Mouse (Mus musculus) lung, postnatal 0 days (tissue): ENCODE data around the gene Fgf13. TPM values are rescaled to one million over a fixed set of nuclear protein-coding genes. Genes with fewer than 3 reads are reported as not detected.

Source experiments
- ATAC-seq: fragments of 200-750 bp; cut with Nextera tagmentation; 2 replicates; pipeline ENCODE4 v1.8.0; 2017; ENCODE audit warnings: moderate library complexity
- DNase-seq: peaks from one replicate; pipeline ENCODE4 v3.0.0-alpha.2; 2016; ENCODE audit warnings: low spot score
- H3K27ac ChIP-seq: fragments of 300-500 bp; sonication (generic); 2 replicates; pipeline ENCODE4 v1.5.1; 2014; ENCODE audit warnings: antibody characterized with exemption, mild to moderate bottlenecking, low read length, mixed read lengths
- H3K27me3 ChIP-seq: fragments of 300-500 bp; sonication (generic); replicated peaks from 2 replicates; pipeline ENCODE4 v1.6.1; 2014; ENCODE audit warnings: low read length, mixed read lengths; ENCODE audit not compliant: insufficient read depth
- H3K36me3 ChIP-seq: fragments of 300-500 bp; sonication (generic); 2 replicates; pipeline ENCODE4 v1.6.1; 2014; ENCODE audit warnings: low read length, mixed read lengths; ENCODE audit not compliant: insufficient read depth
- H3K4me1 ChIP-seq: fragments of 300-500 bp; sonication (generic); 2 replicates; pipeline ENCODE4 v1.6.1; 2014; ENCODE audit warnings: antibody characterized with exemption, low read depth, low read length, mixed read lengths; ENCODE audit not compliant: insufficient read depth
- H3K4me2 ChIP-seq: fragments of 300-500 bp; sonication (generic); replicated peaks from 2 replicates; pipeline ENCODE4 v1.6.1; 2014; ENCODE audit warnings: low read depth, mild to moderate bottlenecking, low read length, moderate library complexity, mixed read lengths
- H3K4me3 ChIP-seq: fragments of 300-500 bp; sonication (generic); 2 replicates; pipeline ENCODE4 v1.5.1; 2014; ENCODE audit warnings: low read depth, low read length
- H3K9ac ChIP-seq: fragments of 300-500 bp; sonication (generic); replicated peaks from 2 replicates; pipeline ENCODE4 v1.6.1; 2014; ENCODE audit warnings: low read depth, mild to moderate bottlenecking
- H3K9me3 ChIP-seq: fragments of 300-500 bp; sonication (generic); 2 replicates; pipeline ENCODE4 v1.6.1; 2016; ENCODE audit warnings: low read length, mixed read lengths
- CTCF ChIP-seq: IDR thresholded peaks from 2 replicates; pipeline ENCODE4 v1.5.1; 2016; ENCODE audit warnings: antibody characterized with exemption, mild to moderate bottlenecking
- EP300 ChIP-seq: IDR thresholded peaks from 2 replicates; pipeline ENCODE4 v1.6.1; 2016; ENCODE audit warnings: antibody characterized with exemption, mild to moderate bottlenecking, control low read depth
- WGBS: fragments of 180-500 bp; shearing (Covaris S2); extraction: QIAGEN DNeasy Blood & Tissue Kit; methylation state at CpG from one replicate; pipeline ENCODE4 v1.1.7; 2014; 5-methylcytosine and 5-hydroxymethylcytosine counted together
- polyA plus RNA-seq: library from polyadenylated mRNA; unstranded; fragments of >200 nt; fragmentation: Nextera tagmentation; extraction: Ambion mirVana; gene quantifications from 2 replicates; pipeline ENCODE4 v1.2.1, GENCODE M21; 2015

Fgf13 gene
- polyA plus RNA-seq, 1 experiment from 2014 or later = 0.79 TPM

- Histone ChIP-seq H3K4me3 (no peak overlapping the region), H3K9me3 (no peaks in the 10 kb centered on the region), H3K4me1 (no peaks in the 10 kb centered on the region), H3K9ac (no peak overlapping the region), H3K27me3 (no peaks in the 10 kb centered on the region), H3K27ac (no peak overlapping the region), H3K36me3 (no peaks in the 10 kb centered on the region), H3K4me2 (no peak overlapping the region)
- ATAC-seq (no peak), DNase-seq (no peak)
- TF ChIP-seq EP300 (no peak), CTCF (no peak)
- 73% methylated on average over 3 of the region's 3 CpGs for WGBS
Measured at GRCm38 (mm10) chrX:59290916-59291411, 276.9 kb downstream of the Fgf13 start.

GRCm38 (mm10) chrX:59251576-59251975 is 316.3 kb downstream of the Fgf13 start:
- no peak for TF ChIP-seq CTCF
- TF ChIP-seq EP300 = no peak
- H3K4me3 ChIP-seq = no peak overlapping the region
- no peaks in the 10 kb centered on the region for H3K9me3 ChIP-seq
- H3K9ac ChIP-seq = no peak overlapping the region
- H3K27me3 ChIP-seq = no peaks in the 10 kb centered on the region
- H3K4me2 ChIP-seq = no peak overlapping the region
- no peaks in the 10 kb centered on the region for H3K4me1 ChIP-seq
- ATAC-seq (no peak), DNase-seq (no peak)
- H3K36me3 ChIP-seq = no peaks in the 10 kb centered on the region
- H3K27ac ChIP-seq = no peak overlapping the region

- no peak overlapping the region for H3K4me3 ChIP-seq
- no peaks in the 10 kb centered on the region for H3K9me3 ChIP-seq
- H3K36me3 ChIP-seq = no peaks in the 10 kb centered on the region
- no peak for DNase-seq
- no peak overlapping the region for H3K9ac ChIP-seq
- TF ChIP-seq CTCF (no peak), EP300 (no peak)
- no peak overlapping the region for H3K27ac ChIP-seq
- 61% methylated on average over 3 of the region's 3 CpGs for WGBS
- no peak for ATAC-seq
- H3K4me1 ChIP-seq = no peaks in the 10 kb centered on the region
- no peak overlapping the region for H3K4me2 ChIP-seq
- no peaks in the 10 kb centered on the region for H3K27me3 ChIP-seq
Measured at GRCm38 (mm10) chrX:59243752-59244151, 324.1 kb downstream of the Fgf13 start.

- no peaks in the 10 kb centered on the region for H3K27me3 ChIP-seq
- no peaks in the 10 kb centered on the region for H3K9me3 ChIP-seq
- H3K27ac ChIP-seq = no peak overlapping the region
- DNase-seq (no peak), ATAC-seq (no peak)
- H3K36me3 ChIP-seq = no peaks in the 10 kb centered on the region
- no peak overlapping the region for H3K9ac ChIP-seq
- no peak for TF ChIP-seq CTCF
- TF ChIP-seq EP300 = no peak
- 82% methylated on average over 3 of the region's 3 CpGs for WGBS
- H3K4me3 ChIP-seq = no peak overlapping the region
- no peaks in the 10 kb centered on the region for H3K4me1 ChIP-seq
- no peak overlapping the region for H3K4me2 ChIP-seq
Measured at GRCm38 (mm10) chrX:59243176-59243575, 324.7 kb downstream of the Fgf13 start.

GRCm38 (mm10) chrX:59241460-59241747 is 326.5 kb downstream of the Fgf13 start:
- no peaks in the 10 kb centered on the region for H3K36me3 ChIP-seq
- H3K4me3 ChIP-seq = no peak overlapping the region
- H3K9ac ChIP-seq = no peak overlapping the region
- TF ChIP-seq EP300 = no peak
- no peak for TF ChIP-seq CTCF
- H3K4me2 ChIP-seq = no peak overlapping the region
- H3K27me3 ChIP-seq = no peaks in the 10 kb centered on the region
- H3K4me1 ChIP-seq = no peaks in the 10 kb centered on the region
- ATAC-seq = no peak
- H3K9me3 ChIP-seq = no peaks in the 10 kb centered on the region
- H3K27ac ChIP-seq = no peak overlapping the region
- DNase-seq = no peak

GRCm38 (mm10) chrX:59240683-59241459 is 327.0 kb downstream of the Fgf13 start:
- H3K9me3 ChIP-seq = no peaks in the 10 kb centered on the region
- no peak overlapping the region for H3K4me2 ChIP-seq
- no peaks in the 10 kb centered on the region for H3K4me1 ChIP-seq
- no peak for ATAC-seq
- no peaks in the 10 kb centered on the region for H3K36me3 ChIP-seq
- no peak overlapping the region for H3K4me3 ChIP-seq
- H3K27ac ChIP-seq = no peak overlapping the region
- no peaks in the 10 kb centered on the region for H3K27me3 ChIP-seq
- no peak for TF ChIP-seq EP300
- 49% methylated on average over 2 of the region's 2 CpGs for WGBS
- no peak overlapping the region for H3K9ac ChIP-seq
- DNase-seq = no peak

GRCm38 (mm10) chrX:59220675-59221074 is 347.2 kb downstream of the Fgf13 start:
- DNase-seq (no peak), ATAC-seq (no peak)
- Histone ChIP-seq H3K9ac (no peak overlapping the region), H3K4me3 (no peak overlapping the region), H3K36me3 (no peaks in the 10 kb centered on the region), H3K27me3 (no peaks in the 10 kb centered on the region), H3K4me1 (no peaks in the 10 kb centered on the region), H3K9me3 (no peaks in the 10 kb centered on the region), H3K27ac (no peak overlapping the region), H3K4me2 (no peak overlapping the region)
- 29% methylated on average over 3 of the region's 3 CpGs for WGBS
- TF ChIP-seq CTCF (no peak), EP300 (no peak)
